Mouse (Mus musculus) cortical plate, adult 2 months (tissue): ENCODE results near the gene Rab25.

Source experiments
- CTCF ChIP-seq: fragments of 200-500 bp; IDR thresholded peaks from 2 replicates; pipeline ENCODE4 v1.5.1; 2011; ENCODE audit warnings: mild to moderate bottlenecking, control low read depth, low read length; ENCODE audit not compliant: insufficient read depth; ENCODE audit errors: extremely low read depth
- POLR2A ChIP-seq: fragments of 200-500 bp; IDR thresholded peaks from 2 replicates; pipeline ENCODE4 v1.6.1; 2011; ENCODE audit warnings: mild to moderate bottlenecking, low read length, control low read depth; ENCODE audit not compliant: insufficient read depth; ENCODE audit errors: extremely low read depth

GRCm38 (mm10) chr3:88566116-88566515 is 18.0 kb upstream of the Rab25 start:
- TF ChIP-seq CTCF (no peak), POLR2A (no peak)
